Mouse (Mus musculus) granulocyte monocyte progenitor cell, adult 5-6 weeks (primary cell): ENCODE measurements around the gene Hist1h4i. TPM values are rescaled to one million over a fixed set of nuclear protein-coding genes. Genes with fewer than 3 reads are reported as not detected.
A peak's percentile ranks its signal among the peaks of the same experiment; 100 is the strongest.

Experiments used
- ATAC-seq: replicated peaks from 2 replicates; pipeline ENCODE4 v1.8.0; 2016; ENCODE audit warnings: mild to moderate bottlenecking, moderate TSS enrichment, inconsistent platforms; ENCODE audit not compliant: poor library complexity, severe bottlenecking
- total RNA-seq, 2 experiments: library from RNA; stranded (forward) in 1 of 2; stranded (reverse) in 1 of 2; fragments of 200-712, 200-1000 nt in 1 of 2; fragments of >200 nt in 1 of 2; fragmentation: Nextera tagmentation in 1 of 2; gene quantifications; 2 replicates each; pipeline ENCODE4 v1.2.3; 2014 to 2017

Hist1h4i gene
- total RNA-seq, 2 experiments from 2014 or later = 56.3 to 87.0 TPM

- peak; percentile 74 for ATAC-seq
These were observed 25.4 kb downstream of the Hist1h4i start for GRCm38 (mm10) chr13:22015479-22016450.

- no peak for ATAC-seq
These were observed 26.7 kb downstream of the Hist1h4i start for GRCm38 (mm10) chr13:22014411-22014845.

GRCm38 (mm10) chr13:22013716-22014115 lies 27.4 kb downstream of the Hist1h4i start:
- ATAC-seq = no peak

GRCm38 (mm10) chr13:22009642-22010041 lies 31.5 kb downstream of the Hist1h4i start, which contains the start of gene Prss16:
TSS of gene Prss16 (minus strand) at chr13:22009742.
- ATAC-seq = no peak

- no peak for ATAC-seq
These were observed 32.5 kb downstream of the Hist1h4i start for GRCm38 (mm10) chr13:22008707-22009106.

GRCm38 (mm10) chr13:22007872-22008271 lies 33.3 kb downstream of the Hist1h4i start:
- no peak for ATAC-seq

- ATAC-seq = no peak
These were observed 34.0 kb downstream of the Hist1h4i start for GRCm38 (mm10) chr13:22007121-22007510.

- ATAC-seq = peak; percentile 43
These were observed 34.6 kb downstream of the Hist1h4i start for GRCm38 (mm10) chr13:22006334-22007120.

- peak; percentile 52 for ATAC-seq
These were observed 35.4 kb downstream of the Hist1h4i start for GRCm38 (mm10) chr13:22005605-22006333.

- peak; percentile 57 for ATAC-seq
These were observed 39.3 kb downstream of the Hist1h4i start for GRCm38 (mm10) chr13:22001823-22002222.

- ATAC-seq = peak; percentile 41
These were observed 39.8 kb downstream of the Hist1h4i start for GRCm38 (mm10) chr13:22001346-22001745.

- no peak for ATAC-seq
These were observed 42.0 kb downstream of the Hist1h4i start for GRCm38 (mm10) chr13:21999147-21999546.

- no peak for ATAC-seq
These were observed 42.8 kb downstream of the Hist1h4i start for GRCm38 (mm10) chr13:21998412-21998811.

GRCm38 (mm10) chr13:21997821-21998220 lies 43.3 kb downstream of the Hist1h4i start:
- ATAC-seq = no peak

- ATAC-seq = no peak
These were observed 43.9 kb downstream of the Hist1h4i start for GRCm38 (mm10) chr13:21997201-21997820.

GRCm38 (mm10) chr13:21996840-21997185 lies 44.3 kb downstream of the Hist1h4i start:
- ATAC-seq = no peak

- ATAC-seq = peak; percentile 66
These were observed 44.9 kb downstream of the Hist1h4i start for GRCm38 (mm10) chr13:21996101-21996839.

GRCm38 (mm10) chr13:21995331-21995914 lies 45.7 kb downstream of the Hist1h4i start:
- ATAC-seq = peak; percentile 67

- ATAC-seq = no peak
These were observed 46.3 kb downstream of the Hist1h4i start for GRCm38 (mm10) chr13:21994896-21995295.
